Mouse (Mus musculus) c-Kit-positive CD71-negative TER-119-negative erythroid progenitor cells, embryonic 14.5 days (primary cell): ENCODE measurements around the gene Tanc2.
A peak's percentile ranks its signal among the peaks of the same experiment; 100 is the strongest.

ENCODE experiments used
- DNase-seq: peaks from one replicate; pipeline ENCODE4 v3.0.0-alpha.2; 2013; ENCODE audit warnings: low read depth

Tanc2 gene

GRCm38 (mm10) chr11:105927065-105928030, 337.6 kb downstream of the Tanc2 start:
- DNase-seq, result peak; percentile 68

- no peak for DNase-seq
Measured at GRCm38 (mm10) chr11:105928171-105928570, 338.4 kb downstream of the Tanc2 start.

GRCm38 (mm10) chr11:105931380-105931779, 341.6 kb downstream of the Tanc2 start:
- DNase-seq, result no peak

GRCm38 (mm10) chr11:105933746-105934145, 344.0 kb downstream of the Tanc2 start:
- DNase-seq, result no peak

- DNase-seq, result no peak
Measured at GRCm38 (mm10) chr11:105934303-105934711, 344.5 kb downstream of the Tanc2 start.

GRCm38 (mm10) chr11:105934816-105935215, 345.0 kb downstream of the Tanc2 start:
- DNase-seq, result no peak

GRCm38 (mm10) chr11:105935496-105935895, 345.7 kb downstream of the Tanc2 start:
- DNase-seq, result no peak

GRCm38 (mm10) chr11:105936200-105936599, 346.4 kb downstream of the Tanc2 start:
- no peak for DNase-seq

GRCm38 (mm10) chr11:105936974-105937373, 347.2 kb downstream of the Tanc2 start:
- DNase-seq, result no peak

- no peak for DNase-seq
Measured at GRCm38 (mm10) chr11:105938771-105939170, 349.0 kb downstream of the Tanc2 start.

GRCm38 (mm10) chr11:105941973-105942372, 352.2 kb downstream of the Tanc2 start:
- DNase-seq, result no peak

GRCm38 (mm10) chr11:105943133-105944102, 353.6 kb downstream of the Tanc2 start:
- no peak for DNase-seq

- no peak for DNase-seq
Measured at GRCm38 (mm10) chr11:105944126-105944621, 354.4 kb downstream of the Tanc2 start.

GRCm38 (mm10) chr11:105944770-105945672, 355.2 kb downstream of the Tanc2 start:
- DNase-seq, result no peak

GRCm38 (mm10) chr11:105946694-105947154, 356.9 kb downstream of the Tanc2 start:
- no peak for DNase-seq

GRCm38 (mm10) chr11:105948255-105948654, 358.5 kb downstream of the Tanc2 start:
- DNase-seq, result no peak

GRCm38 (mm10) chr11:105950519-105950918, 360.7 kb downstream of the Tanc2 start:
- DNase-seq, result no peak

- DNase-seq, result no peak
Measured at GRCm38 (mm10) chr11:105951601-105952044, 361.8 kb downstream of the Tanc2 start.

GRCm38 (mm10) chr11:105952111-105952510, 362.3 kb downstream of the Tanc2 start:
- DNase-seq, result no peak

GRCm38 (mm10) chr11:105952911-105953386, 363.2 kb downstream of the Tanc2 start, which contains the start of gene Cyb561:
Gene Cyb561, minus strand, starts transcription at chr11:105953336.
- no peak for DNase-seq

GRCm38 (mm10) chr11:105953402-105953801, 363.6 kb downstream of the Tanc2 start:
- no peak for DNase-seq
